Mouse (Mus musculus) natural killer cell, adult 2 months (primary cell): Measurements from ENCODE around the gene Acap2.

Experiments
- DNase-seq, 2 experiments: peaks; one replicate each; pipeline ENCODE4 v3.0.0; 2022; ENCODE audit warnings: low spot score in 2 of 2

The Acap2 gene

GRCm38 (mm10) chr16:31081125-31081664 is 119.8 kb downstream of the Acap2 start, which contains the start of gene Xxylt1:
TSS of gene Xxylt1 (minus strand) at chr16:31081432.
- DNase-seq: peak; percentile 87 to 92

- peak in 1 of 2 experiments; percentile 7 for DNase-seq
Measured at GRCm38 (mm10) chr16:31080573-31081051, 120.4 kb downstream of the Acap2 start.

GRCm38 (mm10) chr16:31077396-31077795 is 123.6 kb downstream of the Acap2 start:
- no peak for DNase-seq

- no peak for DNase-seq
Measured at GRCm38 (mm10) chr16:31076436-31076835, 124.6 kb downstream of the Acap2 start.

GRCm38 (mm10) chr16:31074324-31074908 is 126.6 kb downstream of the Acap2 start:
- DNase-seq: no peak

- DNase-seq: no peak
Measured at GRCm38 (mm10) chr16:31071731-31072130, 129.3 kb downstream of the Acap2 start.

GRCm38 (mm10) chr16:31070358-31071133 is 130.5 kb downstream of the Acap2 start:
- peak; percentile 59 to 84 for DNase-seq

GRCm38 (mm10) chr16:31069211-31070166 is 131.6 kb downstream of the Acap2 start:
- DNase-seq: no peak

- no peak for DNase-seq
Measured at GRCm38 (mm10) chr16:31068280-31068679, 132.8 kb downstream of the Acap2 start.

GRCm38 (mm10) chr16:31066344-31067098 is 134.5 kb downstream of the Acap2 start:
- DNase-seq: peak; percentile 49 to 72

- no peak for DNase-seq
Measured at GRCm38 (mm10) chr16:31064782-31065181, 136.3 kb downstream of the Acap2 start.

- no peak for DNase-seq
Measured at GRCm38 (mm10) chr16:31062918-31063317, 138.1 kb downstream of the Acap2 start.

GRCm38 (mm10) chr16:31061246-31061880 is 139.7 kb downstream of the Acap2 start:
- no peak for DNase-seq

- DNase-seq: no peak
Measured at GRCm38 (mm10) chr16:31060714-31061113, 140.3 kb downstream of the Acap2 start.

- DNase-seq: no peak
Measured at GRCm38 (mm10) chr16:31060226-31060625, 140.8 kb downstream of the Acap2 start.

- no peak for DNase-seq
Measured at GRCm38 (mm10) chr16:31059730-31060129, 141.3 kb downstream of the Acap2 start.

- DNase-seq: no peak
Measured at GRCm38 (mm10) chr16:31052812-31053211, 148.2 kb downstream of the Acap2 start.

GRCm38 (mm10) chr16:31052177-31052726 is 148.8 kb downstream of the Acap2 start:
- DNase-seq: no peak

- DNase-seq: no peak
Measured at GRCm38 (mm10) chr16:31050701-31051100, 150.3 kb downstream of the Acap2 start.

- peak in 1 of 2 experiments; percentile 8 for DNase-seq
Measured at GRCm38 (mm10) chr16:31048194-31048593, 152.9 kb downstream of the Acap2 start.
